Mouse (Mus musculus) inflammation-experienced regulatory T-cells (primary cell): ENCODE measurements around the gene Phox2b. TPM values are rescaled to one million over a fixed set of nuclear protein-coding genes. Genes with fewer than 3 reads are reported as not detected.

Experiments
- polyA plus RNA-seq, 2 experiments: library from polyadenylated mRNA; unstranded; fragments of 100-300 nt; shearing (Covaris generic); gene quantifications; one replicate each; pipeline ENCODE4 v1.2.1; 2017

Gene Phox2b
- polyA plus RNA-seq, result 1 to 10 TPM in 1 of 2 experiments, under 1 TPM in 1; 0.13 to 1.1 TPM

GRCm38 (mm10) chr5:67098733-67099323 is at the start of gene Phox2b:
Gene Phox2b (minus strand): TSS chr5:67099301.

Other genes with a start within 250 kb of the Phox2b start
- gene Tmem33, start 161.3 kb upstream of the Phox2b start, polyA plus RNA-seq, result 100 to 1,000 TPM in 1 of 2 experiments, 10 to 100 TPM in 1; 94.2 to 103 TPM
- gene Slc30a9, start 207.7 kb upstream of the Phox2b start, polyA plus RNA-seq, result 10 to 100 TPM; 70.7 to 87.1 TPM